Mouse (Mus musculus): Measurements from ENCODE around the gene Wnt6. TPM values are rescaled to one million over a fixed set of nuclear protein-coding genes. Genes with fewer than 3 reads are reported as not detected.

Gene Wnt6
- under 1 TPM; 0.35 to 0.46 TPM for total RNA-seq (2021)
- long read RNA-seq, result 0 reads

DNA sequence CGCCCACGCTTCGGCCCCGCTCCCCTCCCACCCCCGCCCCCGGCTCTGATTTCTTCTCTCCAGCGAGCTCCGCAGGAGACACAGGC is at the start of gene Wnt6:
Wnt6 (plus strand) TSS at position 48 of the 86 bp plus-strand sequence.
- DNase-seq (ENCODE audit: low spot score in 2 of 2), result no peak

DNA sequence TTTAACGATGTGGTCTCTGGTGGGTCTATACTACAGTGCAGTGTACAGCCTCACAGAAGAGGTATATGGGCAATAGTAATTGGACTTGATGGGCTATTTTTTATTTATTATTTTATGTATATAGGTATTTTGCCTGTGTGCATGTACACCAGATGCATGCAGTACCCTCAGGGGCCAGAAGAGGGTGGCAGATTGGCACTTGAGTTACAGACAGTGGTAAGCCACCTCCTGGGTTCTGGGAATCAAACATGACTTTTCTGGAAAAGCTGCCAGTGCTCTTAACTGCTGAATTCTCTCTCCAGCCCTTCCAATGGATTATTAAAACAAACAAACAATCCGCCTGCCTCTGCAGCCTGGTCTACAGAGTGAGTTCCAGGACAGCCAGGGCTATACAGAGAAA is 47.9 kb upstream of the Wnt6 start:
- DNase-seq (ENCODE audit: low spot score in 2 of 2), result no peak

DNA sequence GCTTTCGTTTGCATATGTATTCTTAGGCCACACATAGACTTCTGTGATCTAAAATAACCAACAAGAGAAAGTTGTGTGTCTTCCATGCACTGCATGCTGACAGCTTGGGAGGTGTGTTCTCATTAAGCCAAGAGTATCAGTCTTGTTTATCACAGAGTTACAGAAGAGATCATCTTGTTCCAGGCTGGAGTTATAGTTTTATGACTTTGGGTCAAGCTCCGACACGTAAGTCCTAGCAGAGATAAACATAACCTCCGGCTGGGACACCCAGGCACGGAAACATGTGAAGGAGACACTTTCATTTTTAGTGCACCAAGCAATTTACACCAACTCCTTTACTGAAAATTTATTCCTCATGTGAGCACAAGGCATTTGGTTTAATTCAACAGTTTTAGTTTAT is 45.6 kb upstream of the Wnt6 start:
- DNase-seq (ENCODE audit: low spot score in 2 of 2), result no peak

DNA sequence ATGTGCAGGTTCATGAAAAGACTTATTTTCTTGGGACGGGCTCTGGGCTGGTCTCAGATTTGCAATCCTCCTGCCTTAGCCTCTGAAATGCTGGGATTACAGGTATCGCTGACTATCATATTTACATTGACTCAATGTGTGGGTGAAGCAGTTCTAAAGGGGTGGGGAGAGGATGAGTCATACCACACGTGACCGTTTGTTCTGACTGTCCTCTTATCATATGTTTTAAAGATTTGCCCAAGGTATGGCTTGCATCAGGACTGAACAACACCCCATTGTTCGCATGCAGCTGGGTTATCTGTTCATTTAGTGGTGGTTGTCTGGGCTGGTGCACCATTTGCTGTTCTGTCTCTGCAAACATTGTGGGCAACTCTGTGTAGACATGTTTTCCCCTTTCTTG is 45.0 kb upstream of the Wnt6 start:
- no peak for DNase-seq (ENCODE audit: low spot score in 2 of 2)

DNA sequence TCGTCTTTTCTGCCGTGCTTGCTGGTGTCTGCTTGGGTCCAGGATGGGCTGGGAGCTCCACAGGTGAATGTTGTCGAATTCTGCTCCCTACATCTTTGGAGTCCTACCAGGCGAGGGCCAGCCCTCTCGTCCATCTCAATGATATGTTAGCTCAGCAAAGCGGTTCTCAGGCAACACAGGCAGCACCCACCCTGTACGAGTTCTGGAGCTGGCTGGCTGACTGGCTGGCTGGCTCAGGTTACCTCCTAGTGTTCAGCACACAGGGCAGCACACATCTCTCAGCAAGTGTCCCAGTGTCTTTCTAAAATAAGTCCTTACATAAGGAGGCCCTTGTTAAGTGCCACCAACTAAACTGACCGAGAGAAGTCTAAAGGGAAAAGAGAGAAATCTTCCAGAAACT is 43.2 kb upstream of the Wnt6 start:
- no peak for DNase-seq (ENCODE audit: low spot score in 2 of 2)

DNA sequence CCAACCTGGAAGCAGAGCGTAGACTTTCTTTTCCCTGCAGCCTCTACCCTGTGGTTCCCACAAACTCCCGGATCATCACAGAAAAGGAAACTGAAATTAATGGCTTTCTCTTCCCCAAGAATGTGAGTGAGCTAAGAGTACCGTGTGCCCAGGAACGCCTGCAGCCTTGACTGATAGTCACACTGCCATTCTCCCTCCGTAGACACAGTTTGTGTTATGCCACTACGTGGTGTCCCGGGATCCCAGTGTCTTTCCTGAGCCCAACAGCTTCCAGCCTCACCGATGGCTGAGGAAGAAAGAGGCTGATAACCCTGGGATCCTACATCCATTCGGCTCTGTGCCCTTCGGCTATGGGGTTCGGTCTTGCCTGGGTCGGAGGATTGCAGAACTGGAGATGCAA is 34.7 kb upstream of the Wnt6 start:
- no peak for DNase-seq (ENCODE audit: low spot score in 2 of 2)

DNA sequence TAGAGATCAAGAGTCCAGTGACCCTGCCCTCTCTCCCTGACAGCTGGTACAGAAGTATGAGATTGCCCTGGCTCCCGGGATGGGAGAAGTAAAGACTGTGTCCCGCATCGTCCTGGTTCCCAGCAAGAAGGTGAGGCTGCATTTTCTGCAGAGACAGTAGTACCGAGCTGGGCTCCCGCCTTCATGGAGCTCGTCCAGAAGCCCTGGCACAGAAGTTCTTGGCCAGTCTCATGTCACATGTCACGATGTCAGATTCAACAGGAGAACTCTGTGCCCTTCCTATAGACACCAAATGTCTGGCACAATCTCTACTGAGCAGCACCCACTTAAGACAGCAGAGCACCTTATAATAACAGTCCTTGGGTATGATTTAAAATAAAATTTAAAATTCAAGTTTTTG is 34.2 kb upstream of the Wnt6 start:
- no peak for DNase-seq (ENCODE audit: low spot score in 2 of 2)

DNA sequence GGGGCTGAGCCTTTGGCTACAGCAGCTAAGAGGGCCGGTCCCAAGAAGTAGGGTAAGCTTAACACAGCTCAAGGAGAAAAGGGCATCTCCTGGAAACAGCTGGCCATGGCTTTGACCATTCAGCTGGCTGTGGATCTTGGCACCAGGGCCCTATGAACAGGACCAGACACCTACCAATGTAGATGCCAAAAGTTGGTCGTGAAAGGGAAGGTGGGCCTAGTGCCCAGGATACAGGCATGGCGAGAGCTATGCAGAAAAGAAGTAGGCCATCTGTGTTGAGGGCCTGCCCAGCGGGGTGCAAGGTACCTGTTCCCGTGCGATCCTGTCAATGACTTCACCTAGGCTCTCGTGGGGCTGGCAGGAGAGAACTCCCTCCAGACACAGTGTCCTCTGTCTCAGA is 30.8 kb upstream of the Wnt6 start:
- DNase-seq (ENCODE audit: low spot score in 2 of 2), result no peak

DNA sequence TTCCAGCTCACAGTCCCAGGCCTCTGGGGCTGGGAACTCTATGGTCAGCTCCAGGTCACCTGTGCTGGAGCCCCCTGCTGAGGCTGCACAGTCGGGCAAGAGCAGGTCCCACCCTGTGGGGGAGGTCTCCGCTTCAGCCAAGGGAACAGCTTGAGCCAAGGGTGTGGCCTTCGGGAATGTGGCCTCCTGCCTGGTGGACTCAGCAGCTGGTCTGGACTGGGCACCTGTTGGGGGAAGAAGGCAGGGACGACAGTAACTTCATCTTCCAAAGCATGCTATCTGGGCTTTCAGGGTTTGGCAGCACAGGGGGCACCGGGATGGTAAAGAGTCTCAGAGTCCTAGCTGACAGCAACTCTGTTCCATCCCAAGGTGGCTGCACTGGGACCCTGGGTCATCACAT is 24.4 kb upstream of the Wnt6 start:
- DNase-seq (ENCODE audit: low spot score in 2 of 2), result no peak

DNA sequence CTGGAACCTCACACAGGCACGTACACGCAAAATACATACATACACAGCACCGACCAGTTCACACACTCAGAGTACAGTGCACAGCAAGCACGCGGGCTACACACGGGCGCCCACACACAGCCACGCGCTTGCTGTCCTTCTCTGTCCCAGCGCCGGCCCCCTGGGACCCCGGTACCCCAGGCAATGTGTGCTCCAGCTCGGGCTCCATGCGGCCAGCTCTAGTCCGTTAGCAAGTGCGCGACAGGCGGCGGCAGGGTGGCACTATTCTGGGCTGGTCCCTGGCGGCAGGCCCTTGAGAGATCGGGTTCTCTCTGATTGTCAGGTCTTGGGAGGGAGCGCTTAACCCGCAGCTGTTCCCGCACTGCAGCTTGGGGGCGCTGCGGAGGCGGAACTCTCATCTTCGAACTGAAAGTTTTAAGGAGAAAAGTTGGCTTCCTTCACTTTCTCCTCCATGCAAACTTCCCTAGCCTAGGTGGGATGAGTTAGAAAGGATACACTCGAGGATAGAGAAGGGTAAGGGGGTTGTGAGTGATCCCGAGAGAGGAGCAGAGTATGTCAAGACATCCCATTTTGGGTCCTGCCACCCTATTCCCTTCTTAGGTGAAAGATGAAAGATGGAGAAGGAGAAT is 22.9 kb upstream of the Wnt6 start, which contains the start of gene Prkag3:
Prkag3 (minus strand) TSS at position 579 of the 629 bp plus-strand sequence.
- DNase-seq (ENCODE audit: low spot score in 2 of 2), result peak in 1 of 2 experiments; percentile 54

DNA sequence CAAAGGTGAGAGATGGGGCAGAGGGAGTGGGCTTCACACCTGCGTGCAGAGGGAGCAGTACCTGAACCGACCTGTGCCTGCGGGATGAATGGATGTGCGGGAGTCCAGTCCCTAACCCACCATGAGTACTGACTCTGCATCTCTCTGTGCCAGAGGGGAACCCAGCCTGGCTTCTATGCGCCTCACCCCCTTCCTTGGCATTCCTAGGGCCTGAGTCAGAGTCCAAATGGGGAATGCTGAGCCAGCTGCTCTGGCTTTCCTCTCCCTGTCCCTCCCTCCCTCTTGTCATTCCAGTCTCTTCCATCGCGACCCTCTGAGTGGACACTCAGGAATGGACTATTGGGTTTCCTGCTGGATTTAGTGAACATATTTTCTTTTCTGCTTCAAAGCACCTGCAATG is 22.4 kb upstream of the Wnt6 start:
- DNase-seq (ENCODE audit: low spot score in 2 of 2), result no peak

DNA sequence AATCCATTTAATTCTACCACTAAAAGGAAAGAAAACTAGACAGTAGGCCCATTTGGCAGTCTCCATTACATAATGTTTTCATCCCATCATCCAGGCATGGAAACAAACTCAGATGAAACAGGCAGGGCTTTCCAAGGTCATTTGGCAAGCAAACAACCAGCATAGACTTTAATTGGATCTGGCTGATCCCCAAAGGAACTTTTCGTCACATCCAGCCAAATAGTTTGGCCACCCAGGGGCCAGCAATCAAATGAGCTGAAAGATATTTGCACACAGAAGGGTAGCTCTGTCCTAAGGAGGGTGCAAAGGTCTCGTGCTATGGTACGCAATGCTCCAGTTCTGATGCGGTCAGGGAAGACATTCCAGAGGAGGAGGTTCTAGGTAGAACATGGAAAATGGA is 21.0 kb upstream of the Wnt6 start:
- peak in 1 of 2 experiments; percentile 36 for DNase-seq (ENCODE audit: low spot score in 2 of 2)

DNA sequence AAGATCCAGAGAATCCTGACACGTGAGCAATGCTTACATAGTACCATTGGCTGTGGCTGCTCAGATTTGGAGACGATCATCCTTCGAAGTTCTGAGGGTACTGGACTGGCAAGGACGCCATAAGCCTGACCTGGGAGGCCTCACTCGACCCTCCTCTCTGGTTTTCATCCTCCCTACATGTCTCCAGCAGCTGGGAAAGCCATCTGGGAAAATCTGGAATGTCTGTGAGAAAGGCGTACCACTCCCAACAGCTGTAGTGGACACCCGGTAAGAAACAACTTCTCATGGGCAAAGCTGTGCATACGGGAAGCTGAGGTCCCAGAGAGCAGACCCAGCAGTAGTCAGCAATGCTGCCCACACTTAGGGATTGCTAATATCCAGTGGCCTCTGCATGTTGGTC is 19.5 kb upstream of the Wnt6 start:
- DNase-seq (ENCODE audit: low spot score in 2 of 2), result no peak

DNA sequence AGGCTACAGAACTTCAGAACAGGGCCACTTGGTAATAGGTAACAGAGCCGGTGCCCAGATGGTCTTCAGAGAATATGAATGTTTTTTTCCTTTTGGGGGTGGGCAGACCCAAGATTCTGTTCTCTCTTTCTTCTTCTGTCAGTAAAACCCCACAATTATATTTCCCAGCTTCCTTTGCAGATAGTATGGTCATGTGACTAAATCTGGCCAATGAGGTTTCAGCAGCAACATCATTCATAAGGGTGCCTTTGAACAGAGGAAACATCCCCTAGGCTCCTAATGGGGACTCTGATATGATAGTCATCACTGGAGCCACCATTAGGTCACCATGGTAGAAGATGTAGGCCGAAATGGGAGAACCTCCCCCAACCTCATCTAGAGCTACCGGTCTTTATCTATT is 18.9 kb upstream of the Wnt6 start:
- DNase-seq (ENCODE audit: low spot score in 2 of 2), result no peak

DNA sequence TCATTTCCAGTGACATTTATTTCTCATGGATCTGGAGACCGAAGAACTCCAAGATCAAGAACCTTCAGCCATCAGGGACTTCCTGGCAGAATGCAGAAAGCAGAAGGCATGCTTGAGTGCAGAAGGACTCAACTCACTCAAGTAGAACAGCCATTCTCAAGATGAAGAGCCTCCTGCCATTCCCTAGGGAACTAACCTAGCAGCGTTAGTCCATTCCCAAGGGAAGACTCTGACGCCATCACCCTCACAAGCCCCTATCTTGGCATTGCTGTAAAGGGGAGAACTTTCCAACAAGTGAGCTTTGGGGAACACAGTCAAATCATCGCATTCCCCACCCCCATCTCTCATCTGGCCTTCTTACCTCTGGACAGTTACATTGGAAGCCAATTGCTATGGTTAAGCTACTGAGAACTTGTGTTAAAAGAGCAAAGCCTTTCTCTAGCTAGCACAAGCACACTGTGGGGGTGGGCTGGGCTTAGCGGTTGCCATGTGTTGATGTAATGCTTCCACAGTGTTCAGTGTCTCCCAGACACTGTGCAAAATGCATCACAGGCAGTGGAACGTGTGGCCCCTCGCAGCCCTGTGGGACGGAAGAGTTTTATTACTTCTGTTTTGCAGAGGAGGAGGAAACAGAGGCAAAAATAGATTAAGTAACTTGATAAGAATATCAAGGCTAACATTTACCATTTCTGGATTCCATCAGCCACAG is 18.3 kb upstream of the Wnt6 start:
- DNase-seq (ENCODE audit: low spot score in 2 of 2), result peak in 1 of 2 experiments; percentile 55

DNA sequence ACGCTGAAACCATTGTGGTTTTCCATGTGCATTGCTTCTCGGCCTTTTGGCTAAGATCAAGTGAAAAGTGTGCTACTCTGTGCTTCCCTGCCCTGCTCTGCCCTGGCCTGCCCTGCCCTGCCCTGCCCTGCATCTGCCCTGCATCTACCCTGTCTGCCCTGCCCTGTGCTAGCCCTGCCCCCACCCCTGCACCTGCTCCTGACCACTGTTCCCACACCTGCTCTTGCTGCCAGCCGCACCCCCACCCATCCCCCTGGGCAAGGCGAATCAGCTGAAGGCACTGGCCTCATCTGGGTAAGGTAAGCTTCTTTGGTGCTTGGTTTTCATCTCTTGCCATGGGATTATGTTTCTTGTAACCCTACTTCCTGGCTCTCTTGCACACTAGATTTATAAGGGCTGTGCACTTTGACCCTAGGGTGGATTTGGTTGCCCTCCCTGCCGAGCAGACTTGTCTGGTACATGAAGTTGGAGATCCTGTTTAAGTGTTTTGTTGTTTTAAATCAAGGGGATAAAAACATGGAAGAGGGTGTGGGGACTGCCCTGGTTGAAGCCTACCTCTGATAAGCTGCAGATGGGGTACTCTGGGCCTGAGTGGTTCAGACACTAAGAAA is 17.4 kb upstream of the Wnt6 start:
- DNase-seq (ENCODE audit: low spot score in 2 of 2), result no peak

DNA sequence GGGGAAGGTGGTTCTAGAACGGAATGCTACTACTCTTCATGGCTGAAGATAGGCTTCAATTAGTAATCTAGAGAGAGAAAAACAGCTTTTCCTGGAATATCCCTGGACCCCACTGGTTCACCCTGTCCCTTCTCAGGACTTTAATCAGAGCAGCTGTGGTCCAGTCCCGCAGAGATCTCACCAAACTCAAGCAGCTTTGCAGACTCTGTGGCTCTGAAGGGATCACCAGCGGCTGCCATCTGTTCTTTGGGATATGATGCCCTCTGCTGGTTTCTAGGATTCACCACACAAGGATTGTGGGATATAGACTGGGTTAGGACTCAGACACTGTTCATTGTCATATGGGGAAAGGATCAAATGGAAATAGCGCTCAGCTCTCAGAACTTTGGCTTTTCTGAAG is 11.9 kb upstream of the Wnt6 start:
- DNase-seq (ENCODE audit: low spot score in 2 of 2), result peak; percentile 26 to 81

DNA sequence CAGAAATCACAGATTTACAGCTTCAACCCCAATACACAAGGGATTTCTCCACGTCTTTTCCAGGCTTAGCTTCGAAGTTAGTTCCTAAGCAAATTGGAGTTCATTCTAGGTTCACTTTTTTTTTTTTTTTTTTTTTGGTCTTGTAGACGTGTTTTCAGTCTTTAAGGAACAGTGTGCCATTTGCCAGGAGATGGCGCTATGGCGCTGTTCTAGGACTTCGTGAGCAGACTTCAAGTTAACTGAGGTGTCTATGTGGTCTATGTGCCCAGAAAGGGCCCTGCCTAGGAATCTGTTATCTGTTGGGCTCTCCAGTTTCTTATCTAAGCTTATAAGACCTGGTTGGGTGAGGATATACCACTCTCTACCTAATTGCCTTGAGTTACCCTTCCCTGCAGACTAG is 8.6 kb upstream of the Wnt6 start:
- peak; percentile 45 to 73 for DNase-seq (ENCODE audit: low spot score in 2 of 2)

DNA sequence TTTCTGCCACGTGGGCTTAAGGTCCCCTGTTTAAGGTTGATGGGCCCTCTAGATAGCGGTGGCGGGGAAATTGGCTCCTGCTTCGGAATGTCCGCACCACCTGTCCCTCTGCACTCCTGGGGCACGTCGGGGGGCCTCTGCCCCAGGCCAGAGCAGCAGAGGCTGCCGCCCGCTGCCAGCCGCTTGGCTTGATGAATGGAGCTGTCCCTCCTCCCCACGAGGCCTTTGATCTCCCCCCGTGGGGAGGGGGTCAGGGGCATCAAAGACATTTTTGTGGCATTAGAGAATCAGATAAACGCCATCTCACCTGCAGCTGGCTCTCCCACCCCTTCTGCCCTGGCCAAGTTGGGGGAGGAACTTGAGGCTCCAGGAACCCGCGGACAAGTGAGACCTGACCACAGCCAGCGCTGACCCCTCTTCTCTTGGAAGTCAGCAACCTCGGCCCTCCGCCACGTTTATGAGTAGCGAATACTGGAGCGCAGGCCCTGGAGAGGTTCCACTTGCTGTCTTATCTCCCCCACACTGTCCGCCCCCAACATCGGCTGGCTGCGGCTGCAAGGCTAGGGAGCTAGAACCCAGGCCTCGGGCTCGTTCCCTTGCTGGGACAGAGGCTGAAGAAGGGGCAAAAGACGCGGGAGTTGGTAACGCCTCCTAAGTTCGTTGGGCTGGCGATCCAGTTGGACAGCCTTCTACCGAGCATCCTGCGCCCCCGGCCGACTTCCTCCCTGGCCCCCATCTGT is 795 bp upstream of the Wnt6 start:
- no peak for DNase-seq (ENCODE audit: low spot score in 2 of 2)

DNA sequence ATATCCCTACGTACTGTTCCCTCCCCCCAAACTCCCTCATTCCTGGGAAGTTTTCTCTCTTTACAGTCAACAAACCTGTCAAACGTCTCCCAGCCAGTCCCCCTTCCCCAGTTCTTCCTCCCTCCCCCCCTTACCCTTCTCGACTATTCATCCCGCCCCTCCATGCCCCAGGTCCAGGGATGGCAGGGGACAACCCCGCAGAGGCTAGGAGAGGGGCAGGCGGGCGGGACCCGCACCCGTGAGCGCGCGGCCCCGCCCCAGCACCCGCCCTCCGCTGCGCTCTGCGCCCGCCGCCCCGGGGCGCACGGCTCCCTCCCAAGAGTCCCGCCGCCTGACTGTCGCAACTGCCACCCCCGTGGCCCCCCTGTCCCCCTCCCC is 236 bp upstream of the Wnt6 start:
- DNase-seq (ENCODE audit: low spot score in 2 of 2), result no peak

DNA sequence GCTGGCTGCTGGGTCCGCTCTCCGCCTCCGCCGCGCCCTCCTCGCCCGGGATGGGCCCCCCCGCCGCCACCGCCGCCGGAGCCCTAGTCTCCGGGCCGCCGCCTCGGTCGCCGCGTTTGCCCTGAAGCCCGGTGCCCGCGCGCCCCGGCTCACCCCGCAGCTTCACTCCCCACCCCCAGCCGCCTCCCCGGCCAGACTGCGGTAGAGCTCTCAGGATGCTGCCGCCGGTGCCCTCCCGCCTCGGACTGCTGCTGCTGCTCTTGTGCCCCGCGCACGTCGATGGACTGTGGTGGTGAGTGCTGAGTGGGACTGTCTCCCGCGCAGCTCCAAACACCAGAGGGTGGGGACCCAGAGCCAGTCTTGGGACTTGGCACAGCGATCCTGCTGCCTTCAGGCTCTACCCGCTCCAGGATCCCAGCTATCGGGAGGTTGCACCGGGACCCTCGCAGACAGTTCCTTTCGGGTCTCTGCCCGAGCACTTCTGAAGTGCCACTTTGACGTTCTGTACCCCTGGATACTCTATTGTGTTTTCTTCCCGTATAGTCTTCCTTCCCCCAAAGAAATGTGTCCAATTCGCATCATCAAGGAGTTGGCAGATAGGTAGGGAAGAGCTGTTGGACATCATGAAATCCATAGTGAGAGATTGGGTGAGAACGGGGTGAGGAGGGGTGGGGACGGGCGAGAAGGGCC is 384 bp downstream of the Wnt6 start:
- DNase-seq (ENCODE audit: low spot score in 2 of 2), result no peak

DNA sequence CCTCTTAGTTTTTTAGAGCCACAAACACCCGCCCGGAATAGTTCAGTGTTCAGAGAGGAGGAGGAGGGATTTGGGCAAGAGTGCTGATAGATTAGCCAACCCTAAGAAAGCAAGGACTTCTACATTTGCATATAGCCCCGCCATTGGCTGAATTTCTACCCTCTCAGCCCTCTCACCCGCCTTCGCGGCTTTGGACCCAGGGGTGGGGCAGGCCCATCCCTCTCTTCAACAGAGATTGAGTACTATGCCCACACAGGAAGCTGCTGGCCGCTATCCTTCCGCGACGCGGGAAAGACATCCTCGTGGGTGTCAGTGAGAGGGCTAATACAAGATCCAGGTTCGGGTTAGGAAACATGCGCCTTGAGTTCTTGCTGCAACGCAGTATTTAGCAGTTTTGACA is 1.4 kb downstream of the Wnt6 start:
- peak; percentile 37 to 55 for DNase-seq (ENCODE audit: low spot score in 2 of 2)
